Mouse (Mus musculus) forebrain, embryonic 14.5 days (tissue): ENCODE results near the gene Folh1. TPM values are rescaled to one million over a fixed set of nuclear protein-coding genes. Genes with fewer than 3 reads are reported as not detected.
A peak's percentile ranks its signal among the peaks of the same experiment; 100 is the strongest.
"Not testable (repeated sequence)": the region's sequence is repeated elsewhere in the genome, so short reads cannot be mapped to it uniquely, and the experiment has no call there.

Experiments used
- ATAC-seq: fragments of 200-750 bp; cut with Nextera tagmentation; 2 replicates; pipeline ENCODE4 v1.8.0; 2017; ENCODE audit warnings: mild to moderate bottlenecking, moderate library complexity
- DNase-seq: peaks from one replicate; pipeline ENCODE4 v3.0.0-alpha.2; 2015; ENCODE audit warnings: low spot score
- H3K27ac ChIP-seq: fragments of 300-500 bp; sonication (generic); 2 replicates; pipeline ENCODE4 v1.5.1; 2014; ENCODE audit warnings: low read depth, mild to moderate bottlenecking, control low read depth, low read length, moderate library complexity
- H3K27me3 ChIP-seq: fragments of 300-500 bp; sonication (generic); replicated peaks from 2 replicates; pipeline ENCODE4 v1.6.1; 2014; ENCODE audit warnings: low read length, control low read depth, mixed read lengths; ENCODE audit not compliant: control insufficient read depth, insufficient read depth
- H3K36me3 ChIP-seq: fragments of 300-500 bp; sonication (generic); 2 replicates; pipeline ENCODE4 v1.6.1; 2014; ENCODE audit warnings: low read length, control low read depth; ENCODE audit not compliant: control insufficient read depth, insufficient read depth
- H3K4me1 ChIP-seq: fragments of 300-500 bp; sonication (generic); 2 replicates; pipeline ENCODE4 v1.6.1; 2014; ENCODE audit warnings: antibody characterized with exemption, low read length, control low read depth; ENCODE audit not compliant: control insufficient read depth, insufficient read depth
- H3K4me2 ChIP-seq: fragments of 300-500 bp; sonication (generic); 2 replicates; pipeline ENCODE4 v1.6.1; 2014; ENCODE audit warnings: mild to moderate bottlenecking, control low read depth, low read length
- H3K4me3 ChIP-seq: fragments of 300-500 bp; sonication (generic); 2 replicates; pipeline ENCODE4 v1.5.1; 2014; ENCODE audit warnings: low read depth, low read length, control low read depth
- H3K9ac ChIP-seq: fragments of 300-500 bp; sonication (generic); 2 replicates; pipeline ENCODE4 v1.6.1; 2014; ENCODE audit warnings: mild to moderate bottlenecking, low read length, control low read depth, moderate library complexity
- H3K9me3 ChIP-seq: fragments of 300-500 bp; sonication (generic); replicated peaks from 2 replicates; pipeline ENCODE4 v1.6.1; 2016; ENCODE audit warnings: low read length, control low read depth, mixed read lengths; ENCODE audit not compliant: control insufficient read depth
- WGBS: fragments of 180-500 bp; shearing (Covaris S2); extraction: QIAGEN DNeasy Blood & Tissue Kit; methylation state at CpG from one replicate; pipeline ENCODE4 v1.1.7; 2014; 5-methylcytosine and 5-hydroxymethylcytosine counted together
- polyA plus RNA-seq: library from polyadenylated mRNA; unstranded; fragments of >200 nt; fragmentation: Nextera tagmentation; extraction: Ambion mirVana; gene quantifications from 2 replicates; pipeline ENCODE4 v1.2.1, GENCODE M21; 2014

The Folh1 gene
- polyA plus RNA-seq: 0.29 and 0.33 TPM in 2 replicates

DNA sequence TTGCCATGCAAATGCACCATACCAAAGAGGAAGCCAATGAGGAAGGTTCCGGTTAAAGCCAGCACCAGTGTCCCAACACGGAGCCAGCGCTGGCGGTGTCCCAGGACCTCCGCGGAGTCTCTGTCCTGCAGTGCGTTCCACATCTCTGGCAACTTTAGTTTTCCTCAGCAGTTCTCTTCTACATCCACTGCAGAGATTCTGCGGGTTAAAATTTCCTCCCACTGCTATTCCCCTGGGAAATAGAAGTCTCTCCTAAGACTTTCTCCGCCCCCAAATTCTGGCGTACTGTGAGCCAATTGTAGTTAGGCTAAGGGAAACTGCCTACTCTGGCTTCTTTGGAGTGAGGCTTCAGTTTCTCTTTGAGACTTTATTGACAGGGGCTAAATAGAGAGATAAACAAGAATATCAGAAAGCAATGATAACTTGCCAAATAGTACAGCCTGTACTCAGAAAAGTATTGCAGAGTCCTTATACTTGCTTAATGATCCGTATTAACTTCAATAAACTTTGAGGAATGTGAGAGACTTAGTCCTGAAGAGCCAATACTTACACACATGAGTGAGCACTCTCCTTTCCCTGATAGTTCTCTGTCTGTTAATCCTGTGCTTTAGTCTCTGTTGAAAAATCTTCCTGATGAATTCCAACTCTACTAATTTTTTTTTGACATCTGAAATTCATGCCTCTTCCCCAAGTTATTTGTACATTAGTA lies at the start of gene Folh1:
Gene Folh1, minus strand, starts transcription at position 327 of the 709 bp plus-strand sequence.
- H3K9ac ChIP-seq: no peak within 1 kb of the TSS
- ATAC-seq: peak; percentile 77
- WGBS: 7% methylated on average over 11 of the region's 11 CpGs

GRCm38 (mm10) chr7:86816466-86816865 lies 40.7 kb upstream of the Folh1 start:
- H3K27ac ChIP-seq: no peak overlapping the region
- H3K27me3 ChIP-seq: no peaks in the 10 kb centered on the region
- no peak for ATAC-seq
- H3K9me3 ChIP-seq: no peaks in the 10 kb centered on the region
- no peaks in the 10 kb centered on the region for H3K36me3 ChIP-seq
- 74% methylated on average over 1 of the region's 1 CpGs for WGBS
- H3K9ac ChIP-seq: no peak overlapping the region
- no peak overlapping the region for H3K4me3 ChIP-seq
- no peak for DNase-seq
- H3K4me2 ChIP-seq: no peak overlapping the region
- no peaks in the 10 kb centered on the region for H3K4me1 ChIP-seq

More for the DNA sequence above, at the start of gene Folh1:
- H3K27ac ChIP-seq: no peak within 1 kb of the TSS
- peak; percentile 69 for DNase-seq
- no peaks in the 10 kb centered on the region for H3K27me3 ChIP-seq
- no peaks in the 10 kb centered on the region for H3K9me3 ChIP-seq
- no peaks in the 10 kb centered on the region for H3K36me3 ChIP-seq
- peak within 1 kb of the TSS; percentile 8; the same call in 1 of the 2 replicates for H3K4me3 ChIP-seq
- H3K4me1 ChIP-seq: peaks cover 5% of the 10 kb centered on the region; the same call in 1 of the 2 replicates
- peak within 1 kb of the TSS; percentile 42 for H3K4me2 ChIP-seq

DNA sequence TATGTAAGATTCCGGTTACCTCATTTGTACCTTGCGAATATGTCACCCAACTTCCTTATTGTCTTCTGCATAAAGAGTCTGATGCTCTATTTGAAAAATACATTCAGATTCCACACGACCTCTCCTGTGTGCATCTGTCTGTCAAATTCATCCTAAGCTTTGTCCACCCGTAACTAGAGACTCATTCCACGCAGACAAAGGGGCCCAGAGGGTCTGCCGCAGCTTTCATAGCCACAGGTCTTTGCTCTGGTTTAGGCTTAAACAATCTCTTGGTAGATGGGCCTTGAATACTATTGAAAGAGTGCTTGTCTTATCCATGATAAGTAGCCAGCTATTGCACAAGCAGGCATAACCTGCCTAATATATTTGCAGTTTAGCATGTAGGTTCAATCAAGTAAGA lies 40.0 kb upstream of the Folh1 start:
- not testable (repeated sequence) for H3K9me3 ChIP-seq, H3K4me3 ChIP-seq, H3K27ac ChIP-seq, DNase-seq, H3K36me3 ChIP-seq, H3K4me1 ChIP-seq, H3K9ac ChIP-seq, ATAC-seq, H3K27me3 ChIP-seq, H3K4me2 ChIP-seq
- 80% methylated on average over 6 of the region's 6 CpGs for WGBS

DNA sequence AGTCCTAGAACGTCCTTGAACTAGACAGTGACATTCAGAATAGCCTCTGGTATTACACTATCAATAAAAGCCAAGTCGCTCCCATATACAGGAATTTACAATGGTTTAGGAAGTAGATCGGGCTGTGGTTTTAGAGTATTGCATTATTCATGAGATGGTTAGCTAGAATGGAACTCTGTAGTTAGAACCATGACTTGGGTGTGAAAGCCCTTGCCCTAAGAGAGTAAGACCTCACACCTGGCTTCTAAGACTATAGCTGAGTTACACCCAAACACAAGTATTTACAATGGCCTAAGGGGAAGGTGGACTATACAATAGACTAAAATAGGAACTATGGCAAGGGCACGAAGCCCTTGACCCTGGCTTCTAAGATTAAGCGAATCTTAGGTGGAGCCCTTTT lies 39.5 kb upstream of the Folh1 start:
- WGBS: 84% methylated on average over 3 of the region's 5 CpGs
- not testable (repeated sequence) for H3K36me3 ChIP-seq, H3K27ac ChIP-seq, H3K27me3 ChIP-seq, ATAC-seq, H3K9ac ChIP-seq, H3K4me1 ChIP-seq, H3K4me2 ChIP-seq, H3K4me3 ChIP-seq, H3K9me3 ChIP-seq, DNase-seq

- no peak within 1 kb of the TSS for H3K4me2 ChIP-seq
- no peak within 1 kb of the TSS for H3K4me3 ChIP-seq
- H3K9me3 ChIP-seq: no peaks in the 10 kb centered on the region
- no peak for ATAC-seq
- no peaks in the 10 kb centered on the region for H3K27me3 ChIP-seq
- no peak for DNase-seq
- H3K36me3 ChIP-seq: no peaks in the 10 kb centered on the region
- H3K27ac ChIP-seq: no peak within 1 kb of the TSS
- no peak within 1 kb of the TSS for H3K9ac ChIP-seq
- H3K4me1 ChIP-seq: no peaks in the 10 kb centered on the region
Observed at GRCm38 (mm10) chr7:86794727-86795126, 19.0 kb upstream of the Folh1 start, which contains the start of gene Vmn2r77. Gene Vmn2r77, plus strand, starts transcription at chr7:86795027.

GRCm38 (mm10) chr7:86771621-86772020 lies 4.1 kb downstream of the Folh1 start:
- DNase-seq (no peak), ATAC-seq (no peak)
- peaks cover 5% of the 10 kb centered on the region; the same call in 1 of the 2 replicates for H3K4me1 ChIP-seq
- no peak overlapping the region for H3K9ac ChIP-seq
- no peak overlapping the region for H3K4me3 ChIP-seq
- WGBS: 95% methylated on average over 3 of the region's 3 CpGs
- H3K4me2 ChIP-seq: no peak overlapping the region
- H3K27me3 ChIP-seq: no peaks in the 10 kb centered on the region
- H3K36me3 ChIP-seq: no peaks in the 10 kb centered on the region
- no peak overlapping the region for H3K27ac ChIP-seq
- no peaks in the 10 kb centered on the region for H3K9me3 ChIP-seq

DNA sequence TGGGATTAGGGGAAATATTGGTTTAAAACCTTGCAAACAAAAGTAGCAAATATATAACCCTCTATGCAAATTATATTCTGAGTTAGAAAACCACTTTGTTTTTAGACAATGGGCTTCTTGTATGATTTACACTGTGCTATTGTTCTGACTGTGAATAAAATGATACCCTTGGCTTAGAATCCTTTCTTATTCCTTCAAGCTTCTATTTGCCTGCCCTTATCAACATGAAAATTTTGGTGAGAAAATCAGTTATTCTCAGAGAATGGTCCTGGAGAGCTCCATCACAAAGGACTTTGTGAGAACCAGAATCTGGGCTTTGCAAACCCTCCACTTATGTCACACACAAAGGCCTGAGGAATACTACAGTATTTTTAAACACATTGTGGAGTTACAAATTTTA lies 11.1 kb downstream of the Folh1 start:
- Histone ChIP-seq H3K4me3 (no peak overlapping the region), H3K27ac (no peak overlapping the region), H3K9ac (no peak overlapping the region), H3K36me3 (no peaks in the 10 kb centered on the region), H3K4me1 (no peaks in the 10 kb centered on the region), H3K4me2 (no peak overlapping the region), H3K27me3 (no peaks in the 10 kb centered on the region), H3K9me3 (no peaks in the 10 kb centered on the region)
- DNase-seq: no peak
- no peak for ATAC-seq

DNA sequence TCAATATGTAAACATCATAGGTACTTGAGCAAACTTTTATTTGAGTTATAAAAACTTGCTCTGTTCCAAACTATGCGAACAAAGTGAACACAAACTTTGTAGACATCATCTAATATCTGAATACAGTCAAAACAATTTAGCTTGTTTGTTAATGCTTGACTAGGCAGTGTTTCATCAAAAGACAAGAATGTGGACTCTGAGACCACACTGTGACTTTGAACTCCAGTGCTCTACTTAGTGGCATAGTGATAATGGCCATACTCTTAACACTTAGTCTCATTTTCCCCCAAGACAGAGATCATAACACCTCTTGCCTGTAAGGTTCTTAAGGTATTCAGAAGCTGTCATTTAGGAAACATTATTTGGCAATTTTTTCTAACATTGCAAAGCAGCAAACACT lies 15.0 kb downstream of the Folh1 start:
- no peaks in the 10 kb centered on the region for H3K36me3 ChIP-seq
- H3K4me3 ChIP-seq: no peak overlapping the region
- DNase-seq: no peak
- ATAC-seq: no peak
- no peak overlapping the region for H3K27ac ChIP-seq
- H3K9me3 ChIP-seq: no peaks in the 10 kb centered on the region
- no peak overlapping the region for H3K9ac ChIP-seq
- 88% methylated on average over 1 of the region's 1 CpGs for WGBS
- no peak overlapping the region for H3K4me2 ChIP-seq
- no peaks in the 10 kb centered on the region for H3K4me1 ChIP-seq
- no peaks in the 10 kb centered on the region for H3K27me3 ChIP-seq

DNA sequence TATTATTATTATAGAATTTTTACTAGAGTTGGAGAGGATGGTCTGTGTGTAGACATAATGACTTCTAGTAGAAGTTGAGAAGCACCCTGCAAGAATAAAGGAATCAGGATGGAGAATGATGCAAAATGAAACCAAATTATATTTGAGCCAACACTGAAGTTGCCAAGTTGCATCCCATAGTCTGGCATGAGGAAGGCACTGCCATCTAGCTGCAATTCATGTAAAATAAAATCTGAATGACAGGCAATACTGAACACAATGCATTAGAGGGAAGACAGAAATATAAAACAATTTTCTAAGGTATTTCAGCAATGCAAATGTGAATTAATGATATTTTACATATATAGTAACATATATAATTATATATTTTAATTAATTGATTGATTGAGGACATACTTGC lies 50.7 kb downstream of the Folh1 start:
- Histone ChIP-seq H3K4me1 (no peaks in the 10 kb centered on the region), H3K9ac (no peak overlapping the region), H3K9me3 (no peaks in the 10 kb centered on the region), H3K27me3 (no peaks in the 10 kb centered on the region), H3K27ac (no peak overlapping the region), H3K4me3 (no peak overlapping the region), H3K36me3 (no peaks in the 10 kb centered on the region), H3K4me2 (no peak overlapping the region)
- DNase-seq (peak; percentile 26), ATAC-seq (no peak)
